Mouse (Mus musculus): ENCODE data around the gene Serpina1e. TPM values are rescaled to one million over a fixed set of nuclear protein-coding genes. Genes with fewer than 3 reads are reported as not detected.

Serpina1e gene
- polyA plus RNA-seq (2015; fragmentation: Nextera tagmentation; extraction: Ambion mirVana): 0.33 and 0.45 TPM in 2 replicates

DNA sequence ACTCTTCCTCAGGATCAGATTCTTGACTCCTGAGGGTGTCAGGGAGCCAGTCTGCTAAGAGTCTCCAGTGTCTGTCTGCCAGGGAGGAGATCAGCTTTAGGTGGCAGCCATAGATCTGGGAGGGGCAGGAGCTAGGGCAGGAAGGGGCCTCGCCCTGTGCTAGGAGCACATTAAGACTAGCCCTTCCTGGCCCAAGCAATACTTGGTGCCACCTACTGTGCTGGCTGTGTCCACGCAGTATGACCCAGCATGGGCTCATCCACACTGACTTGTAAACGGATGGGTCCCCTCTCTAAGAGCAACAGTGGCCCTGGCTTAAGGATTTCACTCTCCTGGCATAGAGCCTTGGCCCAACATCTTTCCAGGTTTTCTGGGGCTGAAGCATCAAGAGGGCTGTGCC is at the start of gene Serpina1e:
Gene Serpina1e (minus strand): TSS at position 178 of the 400 bp plus-strand sequence.
- Histone ChIP-seq H3K9me3 (ENCODE audit: low read length) (no peaks in the 10 kb centered on the region), H3K9ac (replicated peaks; ENCODE audit: low read depth) (no peak within 1 kb of the TSS), H3K27me3 (replicated peaks; ENCODE audit: insufficient read depth, low read length) (no peaks in the 10 kb centered on the region), H3K36me3 (ENCODE audit: insufficient read depth, low read length) (no peaks in the 10 kb centered on the region), H3K4me2 (replicated peaks; ENCODE audit: low read depth, low read length) (no peak within 1 kb of the TSS), H3K4me3 (ENCODE audit: low read depth, low read length) (no peak within 1 kb of the TSS), H3K4me1 (ENCODE audit: insufficient read depth, low read depth, low read length) (no peaks in the 10 kb centered on the region), H3K27ac (ENCODE audit: low read length) (no peak within 1 kb of the TSS)
- WGBS: 63% methylated on average over 3 of the region's 3 CpGs
- TF ChIP-seq CTCF (IDR thresholded peaks at IDR 0.05) (no peak), EP300 (IDR thresholded peaks at IDR 0.05) (no peak)
- ATAC-seq (no peak), DNase-seq (ENCODE audit: low spot score) (no peak)

DNA sequence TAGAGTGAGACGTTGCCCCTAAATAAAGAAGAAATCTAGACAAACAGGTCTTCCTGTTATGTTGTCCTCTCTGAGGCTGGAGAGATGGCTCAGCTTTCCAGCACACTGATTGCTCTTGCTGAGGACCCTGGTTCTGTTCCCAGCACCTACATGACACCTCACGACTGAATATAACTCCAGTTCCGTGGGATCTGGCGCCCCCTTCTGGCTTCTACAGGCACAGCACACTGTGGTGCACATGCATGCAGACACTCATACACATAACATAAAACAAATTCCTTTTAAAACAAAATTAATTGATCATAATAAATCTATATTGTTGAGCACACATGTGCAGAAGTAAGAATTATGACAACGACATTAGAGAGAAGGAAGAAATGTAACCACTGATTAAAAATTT is 45.9 kb upstream of the Serpina1e start:
- no peak overlapping the region for H3K9ac ChIP-seq (replicated peaks; ENCODE audit: low read depth)
- DNase-seq (ENCODE audit: low spot score) (no peak), ATAC-seq (no peak)
- H3K4me3 ChIP-seq (ENCODE audit: low read depth, low read length): no peak overlapping the region
- no peak overlapping the region for H3K4me2 ChIP-seq (replicated peaks; ENCODE audit: low read depth, low read length)
- no peak overlapping the region for H3K27ac ChIP-seq (ENCODE audit: low read length)
- H3K27me3 ChIP-seq (replicated peaks; ENCODE audit: insufficient read depth, low read length): no peaks in the 10 kb centered on the region
- TF ChIP-seq EP300 (IDR thresholded peaks at IDR 0.05) (no peak), CTCF (IDR thresholded peaks at IDR 0.05) (no peak)
- H3K9me3 ChIP-seq (ENCODE audit: low read length): no peaks in the 10 kb centered on the region
- 78% methylated on average over 5 of the region's 5 CpGs for WGBS
- no peaks in the 10 kb centered on the region for H3K36me3 ChIP-seq (ENCODE audit: insufficient read depth, low read length)
- H3K4me1 ChIP-seq (ENCODE audit: insufficient read depth, low read depth, low read length): no peaks in the 10 kb centered on the region

DNA sequence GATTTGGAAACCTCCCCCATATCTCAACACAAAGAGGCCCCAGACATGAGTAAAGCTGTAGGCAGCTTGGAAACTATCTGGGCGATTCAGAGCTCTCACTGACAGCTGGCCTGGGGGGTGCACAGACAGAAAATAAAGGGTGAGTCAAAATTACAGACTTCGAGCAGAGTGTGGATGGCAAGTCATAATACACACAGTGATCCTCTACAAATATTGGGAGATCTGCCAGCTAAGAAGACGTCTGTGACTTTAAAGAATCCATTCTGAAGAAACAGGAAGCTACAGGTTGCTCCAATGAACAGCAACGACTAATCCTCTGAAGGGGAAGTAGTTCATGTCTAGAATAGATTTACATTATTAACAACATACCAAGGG is 44.5 kb upstream of the Serpina1e start:
- Histone ChIP-seq H3K4me3 (ENCODE audit: low read depth, low read length) (no peak overlapping the region), H3K9ac (replicated peaks; ENCODE audit: low read depth) (no peak overlapping the region), H3K27ac (ENCODE audit: low read length) (peak overlapping the region; percentile 80), H3K4me1 (ENCODE audit: insufficient read depth, low read depth, low read length) (no peaks in the 10 kb centered on the region), H3K9me3 (ENCODE audit: low read length) (no peaks in the 10 kb centered on the region), H3K36me3 (ENCODE audit: insufficient read depth, low read length) (no peaks in the 10 kb centered on the region), H3K4me2 (replicated peaks; ENCODE audit: low read depth, low read length) (peak overlapping the region; percentile 17; the same call in 1 of the 2 replicates), H3K27me3 (replicated peaks; ENCODE audit: insufficient read depth, low read length) (no peaks in the 10 kb centered on the region)
- ATAC-seq (peak; percentile 70), DNase-seq (ENCODE audit: low spot score) (peak; percentile 62)
- TF ChIP-seq CTCF (IDR thresholded peaks at IDR 0.05): no peak
- TF ChIP-seq EP300 (IDR thresholded peaks at IDR 0.05): no peak
- WGBS: 22% methylated on average over 4 of the region's 4 CpGs

DNA sequence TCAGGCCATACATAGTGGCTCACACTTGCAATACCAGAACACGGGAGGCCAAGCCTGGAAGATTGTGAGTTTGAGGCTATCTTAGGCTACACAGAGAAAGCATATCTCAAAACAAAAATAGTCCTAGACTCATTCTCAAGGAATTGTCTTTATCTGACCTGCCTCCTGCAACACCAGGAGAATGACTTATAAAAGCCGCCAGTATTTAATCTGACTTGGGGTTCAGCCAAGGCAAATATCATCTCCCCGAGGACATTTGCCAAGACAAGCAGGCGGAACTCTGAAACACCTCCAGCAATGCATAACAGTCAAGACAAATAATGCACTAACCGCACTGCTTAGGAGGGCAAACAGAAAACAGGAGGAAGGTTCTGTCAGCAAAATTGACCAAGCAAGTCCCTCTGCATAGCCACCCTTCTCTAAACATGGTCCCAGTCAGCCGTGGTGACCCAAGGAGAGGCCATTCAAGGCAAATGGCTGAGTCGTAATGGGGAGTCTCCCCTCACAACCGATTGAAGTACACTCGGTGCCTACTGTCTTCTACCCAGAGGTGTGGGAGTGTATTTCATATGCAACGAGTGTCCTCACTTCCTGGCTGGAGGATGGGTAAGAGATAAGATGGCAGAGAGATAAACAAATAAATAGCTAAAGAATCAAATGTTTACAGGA is 43.9 kb upstream of the Serpina1e start:
- ATAC-seq: peak; percentile 87
- H3K27ac ChIP-seq (ENCODE audit: low read length): peak overlapping the region; percentile 80
- H3K4me2 ChIP-seq (replicated peaks; ENCODE audit: low read depth, low read length): peak overlapping the region; percentile 17; the same call in 1 of the 2 replicates

DNA sequence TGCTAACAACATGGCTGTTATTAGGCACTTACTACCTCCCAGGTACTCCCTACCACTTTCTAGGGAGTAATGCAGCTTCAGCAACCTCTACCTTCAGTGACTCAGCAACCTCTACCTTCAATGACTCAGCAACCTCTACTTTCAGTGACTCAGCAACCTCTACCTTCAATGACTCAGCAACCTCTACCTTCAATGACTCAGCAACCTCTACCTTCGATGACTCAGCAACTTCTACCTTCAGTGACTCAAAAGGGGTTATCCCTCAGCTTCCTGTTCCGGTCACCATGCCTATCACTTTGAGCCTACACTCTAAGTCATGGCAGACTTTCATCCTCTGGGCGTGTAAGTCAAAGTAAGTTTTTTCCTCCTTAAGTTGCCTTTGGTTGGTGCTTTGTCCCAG is 41.8 kb upstream of the Serpina1e start:
- Histone ChIP-seq H3K27ac (ENCODE audit: low read length) (no peak overlapping the region), H3K4me1 (ENCODE audit: insufficient read depth, low read depth, low read length) (no peaks in the 10 kb centered on the region), H3K9me3 (ENCODE audit: low read length) (no peaks in the 10 kb centered on the region), H3K27me3 (replicated peaks; ENCODE audit: insufficient read depth, low read length) (no peaks in the 10 kb centered on the region), H3K9ac (replicated peaks; ENCODE audit: low read depth) (no peak overlapping the region), H3K4me3 (ENCODE audit: low read depth, low read length) (no peak overlapping the region), H3K4me2 (replicated peaks; ENCODE audit: low read depth, low read length) (no peak overlapping the region), H3K36me3 (ENCODE audit: insufficient read depth, low read length) (no peaks in the 10 kb centered on the region)
- DNase-seq (ENCODE audit: low spot score) (peak; percentile 14), ATAC-seq (no peak)
- 92% methylated on average over 3 of the region's 3 CpGs for WGBS
- no peak for TF ChIP-seq EP300 (IDR thresholded peaks at IDR 0.05)
- no peak for TF ChIP-seq CTCF (IDR thresholded peaks at IDR 0.05)

More for the DNA sequence above, 43.9 kb upstream of the Serpina1e start:
- no peak overlapping the region for H3K4me3 ChIP-seq (ENCODE audit: low read depth, low read length)
- H3K9ac ChIP-seq (replicated peaks; ENCODE audit: low read depth): no peak overlapping the region
- peak; percentile 83 for DNase-seq (ENCODE audit: low spot score)
- no peaks in the 10 kb centered on the region for H3K9me3 ChIP-seq (ENCODE audit: low read length)
- H3K4me1 ChIP-seq (ENCODE audit: insufficient read depth, low read depth, low read length): no peaks in the 10 kb centered on the region
- no peaks in the 10 kb centered on the region for H3K36me3 ChIP-seq (ENCODE audit: insufficient read depth, low read length)
- H3K27me3 ChIP-seq (replicated peaks; ENCODE audit: insufficient read depth, low read length): no peaks in the 10 kb centered on the region
- TF ChIP-seq EP300 (IDR thresholded peaks at IDR 0.05) (peak; percentile 53), CTCF (IDR thresholded peaks at IDR 0.05) (no peak)
- WGBS: 24% methylated on average over 10 of the region's 10 CpGs

DNA sequence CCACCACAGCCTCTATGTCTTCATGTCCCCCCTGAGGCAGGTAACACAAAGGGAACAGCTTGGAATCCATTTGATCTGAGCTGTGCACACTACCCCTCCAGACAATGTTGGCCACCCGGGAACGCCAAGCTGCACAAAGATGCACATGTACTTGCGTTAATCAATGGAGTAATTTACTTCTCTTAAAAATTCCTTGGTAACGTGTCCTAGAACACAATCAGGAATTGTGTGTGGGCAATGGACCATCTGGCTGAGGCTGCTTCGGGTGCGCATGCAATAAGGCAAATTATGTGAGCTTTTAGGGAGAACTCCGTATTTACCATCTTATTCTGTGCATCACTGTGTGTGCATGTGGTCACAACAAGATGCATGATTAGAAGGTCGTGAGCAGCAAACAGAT is 40.8 kb upstream of the Serpina1e start:
- H3K27me3 ChIP-seq (replicated peaks; ENCODE audit: insufficient read depth, low read length): no peaks in the 10 kb centered on the region
- no peak for DNase-seq (ENCODE audit: low spot score)
- TF ChIP-seq CTCF (IDR thresholded peaks at IDR 0.05) (no peak), EP300 (IDR thresholded peaks at IDR 0.05) (no peak)
- 85% methylated on average over 8 of the region's 8 CpGs for WGBS
- no peak overlapping the region for H3K9ac ChIP-seq (replicated peaks; ENCODE audit: low read depth)
- H3K4me2 ChIP-seq (replicated peaks; ENCODE audit: low read depth, low read length): no peak overlapping the region
- H3K4me3 ChIP-seq (ENCODE audit: low read depth, low read length): no peak overlapping the region
- H3K27ac ChIP-seq (ENCODE audit: low read length): no peak overlapping the region
- H3K36me3 ChIP-seq (ENCODE audit: insufficient read depth, low read length): no peaks in the 10 kb centered on the region
- H3K9me3 ChIP-seq (ENCODE audit: low read length): no peaks in the 10 kb centered on the region
- no peak for ATAC-seq
- no peaks in the 10 kb centered on the region for H3K4me1 ChIP-seq (ENCODE audit: insufficient read depth, low read depth, low read length)

Measured in lung, postnatal 0 days (tissue).